Mouse (Mus musculus): Measurements from ENCODE around the gene Kmt2e.

Gene Kmt2e

DNA sequence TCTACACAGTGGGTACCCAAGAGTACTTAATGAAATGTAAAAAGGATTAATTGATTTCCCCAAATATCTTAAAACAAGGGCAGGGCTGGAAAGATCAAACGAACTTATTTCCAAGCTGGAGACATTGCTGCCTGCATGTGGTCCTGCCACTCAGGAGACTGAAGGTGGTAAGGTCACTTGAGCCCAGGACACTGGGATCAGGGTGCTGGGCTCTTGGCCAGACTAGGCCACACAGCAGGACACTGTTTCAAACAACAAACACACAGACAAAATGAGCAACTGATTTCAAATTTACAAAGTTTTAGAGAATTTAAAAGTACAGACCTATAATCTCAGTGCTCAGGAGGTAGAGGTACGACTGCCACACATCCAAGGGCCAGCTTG, 23.5 kb upstream of the Kmt2e start:
- DNase-seq (ENCODE audit: low spot score) = no peak

DNA sequence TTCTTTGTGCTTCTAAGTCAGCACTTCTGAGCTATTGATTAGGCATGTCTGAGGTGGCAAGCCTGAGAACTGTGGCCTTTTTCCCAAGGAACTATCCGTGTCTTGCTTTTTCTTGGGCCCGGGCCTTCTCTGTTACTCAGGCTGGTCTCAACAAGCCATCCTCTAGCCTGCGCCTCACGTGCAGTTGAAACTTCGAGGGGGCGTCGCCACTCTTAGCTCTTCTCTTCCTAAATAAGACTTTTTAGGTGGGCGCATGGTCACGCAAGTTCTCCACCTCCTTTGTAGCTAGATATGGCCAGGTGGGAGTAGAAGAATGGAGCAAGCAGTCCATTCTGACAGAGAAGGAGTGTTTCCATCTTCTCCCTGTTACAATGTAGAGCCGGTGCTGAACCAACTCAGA, 22.6 kb upstream of the Kmt2e start:
- DNase-seq (ENCODE audit: low spot score) = no peak

DNA sequence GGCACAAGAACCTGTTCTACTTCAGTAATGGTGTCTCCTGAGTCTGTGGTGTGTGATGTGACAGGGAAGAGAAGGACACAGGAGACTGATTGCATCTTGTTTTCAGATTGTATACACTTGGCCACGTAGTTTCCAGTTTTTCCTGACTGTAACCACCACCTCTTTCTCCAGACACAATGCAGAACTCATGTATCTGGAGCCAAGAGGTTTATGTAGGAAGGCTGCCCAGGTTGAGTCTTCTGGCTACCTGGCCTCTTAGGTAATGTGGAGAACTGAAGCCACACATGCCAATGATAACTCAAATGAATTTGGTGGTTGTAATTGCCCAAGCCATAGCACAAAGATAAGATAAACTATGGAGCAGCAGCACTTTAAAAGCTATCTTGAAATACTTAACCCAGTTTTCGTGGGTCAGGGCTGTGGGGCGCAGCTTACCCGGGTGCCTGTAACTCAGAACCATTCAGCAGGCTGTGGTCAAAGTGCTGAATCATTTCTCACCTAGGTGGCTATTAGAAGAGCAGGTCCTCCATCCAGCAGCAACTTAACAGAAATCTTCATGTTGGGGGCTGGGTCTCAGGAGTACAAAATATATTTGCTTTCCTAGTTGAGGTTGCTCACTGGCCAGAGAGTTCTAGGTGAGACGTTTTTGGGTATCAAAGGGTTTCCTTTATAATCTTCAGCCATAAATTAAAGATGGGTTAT, 21.8 kb upstream of the Kmt2e start:
- DNase-seq (ENCODE audit: low spot score) = no peak

DNA sequence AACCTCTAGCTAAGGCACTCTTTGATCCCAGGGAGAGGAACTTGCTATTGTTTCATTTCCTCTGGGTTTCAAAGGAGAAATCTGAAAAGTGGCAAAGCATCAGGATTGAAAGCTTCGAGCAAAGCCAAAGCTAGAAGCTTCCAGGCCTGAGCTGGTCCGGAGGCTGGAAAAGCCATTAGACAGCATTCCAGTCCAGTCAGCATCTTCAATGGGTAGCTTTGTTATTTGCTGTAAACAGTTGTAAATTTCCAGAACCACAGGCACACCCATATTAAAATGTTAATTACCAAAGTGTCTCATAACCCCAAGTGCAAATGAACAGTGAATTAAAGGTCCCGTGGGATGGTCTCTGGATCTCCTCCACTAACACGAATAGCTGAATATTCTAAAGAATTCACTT, 21.2 kb upstream of the Kmt2e start:
- no peak for DNase-seq (ENCODE audit: low spot score)

DNA sequence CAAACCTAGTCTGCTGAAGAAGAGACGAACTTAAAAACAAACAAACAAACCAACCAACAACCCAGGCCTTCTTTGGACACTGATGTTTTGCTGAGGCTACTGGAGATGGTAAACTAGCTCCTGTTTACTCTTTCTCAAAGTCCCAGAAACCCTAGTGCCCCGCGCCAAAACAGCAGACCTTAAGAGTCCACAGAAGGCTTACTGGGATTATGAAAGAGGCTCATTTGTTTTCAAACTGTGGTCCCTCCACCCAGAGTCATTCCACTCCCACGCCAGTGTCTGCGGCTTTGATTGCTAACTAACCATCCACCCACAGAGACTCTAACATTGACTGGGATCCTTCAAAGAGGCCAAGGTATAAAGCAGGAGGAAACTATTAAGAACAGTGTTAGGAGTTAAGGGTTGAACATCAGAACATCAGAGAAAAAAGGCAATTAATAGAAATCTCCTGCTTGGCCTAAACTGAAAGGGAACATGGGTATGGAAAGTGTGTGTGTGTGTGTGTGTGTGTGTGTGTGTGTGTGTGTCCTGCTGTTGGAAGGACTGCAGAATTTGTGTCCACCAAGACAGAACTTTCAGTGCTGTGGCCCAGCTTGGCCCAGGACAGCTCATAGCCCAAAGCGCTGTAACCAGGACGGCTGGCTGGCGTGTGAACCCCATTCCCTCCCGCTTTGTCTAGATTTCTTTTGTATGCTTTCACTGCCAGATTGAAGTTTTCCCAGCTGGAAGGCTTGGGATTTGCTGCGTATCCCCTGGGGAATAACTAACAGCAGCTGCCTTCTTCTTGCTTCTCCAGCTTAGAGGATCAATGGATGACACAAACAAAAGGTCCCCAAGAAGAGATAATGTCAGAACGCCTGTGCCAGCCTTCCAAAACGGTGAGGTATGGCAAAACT, 20.4 kb upstream of the Kmt2e start:
- no peak for DNase-seq (ENCODE audit: low spot score)

DNA sequence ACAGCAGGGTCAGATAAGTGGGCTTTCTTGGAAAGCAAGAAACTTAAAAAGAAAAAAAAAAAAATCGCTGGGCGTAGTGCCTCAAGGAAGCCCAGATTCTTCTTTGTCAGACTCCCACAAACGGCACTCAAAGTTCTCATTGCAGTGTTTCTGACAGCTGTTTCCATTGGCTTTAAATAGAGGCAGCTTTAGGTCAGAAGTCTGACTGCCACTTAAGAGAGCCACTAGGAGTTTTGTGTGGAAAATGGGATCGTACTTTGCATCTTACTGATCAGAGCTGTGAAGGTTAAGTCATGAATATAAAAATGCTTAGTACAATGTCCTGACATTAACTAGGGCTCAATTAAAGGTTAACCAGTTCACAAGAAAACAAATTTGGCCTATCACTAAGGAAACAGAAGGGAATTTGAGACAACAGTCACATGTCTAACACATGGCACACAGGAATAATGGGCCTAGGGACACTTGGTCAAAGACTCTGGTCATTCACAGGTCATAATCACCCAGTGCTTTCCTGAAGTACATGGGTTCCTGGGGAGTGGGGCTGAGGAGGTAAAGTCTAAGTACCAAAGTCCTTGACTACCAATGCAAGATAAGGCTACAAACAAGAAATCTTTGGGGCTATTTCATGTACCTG, 19.6 kb upstream of the Kmt2e start:
- no peak for DNase-seq (ENCODE audit: low spot score)

DNA sequence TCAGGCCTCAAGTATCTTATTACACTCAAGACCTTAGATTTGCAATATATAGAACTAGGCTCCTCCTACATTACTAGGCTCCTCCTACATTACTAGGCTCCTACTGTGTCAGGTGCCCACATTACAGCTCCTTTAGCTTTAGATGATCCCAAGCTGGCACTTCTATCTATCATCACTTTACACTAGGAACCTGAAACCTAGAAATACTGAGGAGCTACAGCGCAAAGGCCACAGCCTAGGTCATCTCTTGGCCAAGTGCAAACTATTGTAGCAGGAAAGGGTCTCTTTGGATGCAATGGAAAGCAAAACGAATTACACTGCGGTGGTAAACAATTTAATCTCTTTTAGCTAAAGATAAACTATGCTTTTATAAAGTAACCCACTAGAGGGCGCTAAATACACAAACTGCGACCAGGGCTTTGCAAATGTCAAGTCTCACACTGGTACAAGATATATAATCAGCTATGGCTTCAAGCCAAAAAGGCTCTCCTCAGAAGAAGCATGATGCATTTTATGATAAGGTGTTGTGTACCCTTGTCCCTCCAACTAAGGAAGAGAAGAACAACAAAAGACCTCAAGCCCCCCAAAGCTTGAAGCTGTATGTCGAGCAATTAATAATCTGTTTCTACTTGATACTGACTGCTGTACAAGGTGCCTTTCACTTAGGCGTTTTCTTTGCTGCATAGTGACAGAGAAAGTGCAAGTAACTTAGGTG, 18.5 kb upstream of the Kmt2e start:
- peak; percentile 67 for DNase-seq (ENCODE audit: low spot score)

DNA sequence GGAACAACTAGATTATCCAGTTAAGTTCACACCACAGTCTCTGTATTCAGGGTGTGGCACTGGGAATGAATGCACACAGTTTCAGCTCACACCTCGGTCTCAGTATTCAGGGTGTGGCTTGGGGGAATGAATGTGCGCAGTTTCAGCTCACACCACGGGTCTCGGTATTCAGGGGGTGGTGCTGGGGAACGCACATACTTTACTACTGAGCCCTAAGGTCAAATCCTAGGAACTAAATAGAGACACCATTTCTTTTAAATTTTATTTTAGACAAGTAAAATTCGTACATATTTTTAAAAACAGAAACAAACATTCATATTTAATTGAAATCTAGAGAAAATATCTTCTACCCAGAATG, 18.0 kb upstream of the Kmt2e start:
- DNase-seq (ENCODE audit: low spot score) = no peak

DNA sequence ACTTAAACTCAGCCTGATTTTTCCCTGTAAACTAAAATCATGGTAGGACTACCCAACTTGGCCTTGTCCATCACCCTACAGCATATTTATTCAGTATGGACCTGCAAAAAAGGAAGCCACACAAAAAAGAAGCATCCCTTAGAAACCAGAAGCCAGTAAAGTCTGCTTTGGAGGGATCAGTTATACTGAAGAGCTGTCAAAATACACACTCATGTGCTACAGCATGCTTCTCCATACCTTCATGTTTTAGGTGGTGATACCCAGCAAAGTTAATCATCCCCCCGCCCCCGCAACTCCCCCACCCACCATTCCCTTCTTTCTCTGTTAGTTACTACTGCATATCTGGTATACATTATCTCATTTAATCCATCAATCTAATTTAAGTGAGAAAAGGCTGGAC, 16.5 kb upstream of the Kmt2e start:
- no peak for DNase-seq (ENCODE audit: low spot score)

DNA sequence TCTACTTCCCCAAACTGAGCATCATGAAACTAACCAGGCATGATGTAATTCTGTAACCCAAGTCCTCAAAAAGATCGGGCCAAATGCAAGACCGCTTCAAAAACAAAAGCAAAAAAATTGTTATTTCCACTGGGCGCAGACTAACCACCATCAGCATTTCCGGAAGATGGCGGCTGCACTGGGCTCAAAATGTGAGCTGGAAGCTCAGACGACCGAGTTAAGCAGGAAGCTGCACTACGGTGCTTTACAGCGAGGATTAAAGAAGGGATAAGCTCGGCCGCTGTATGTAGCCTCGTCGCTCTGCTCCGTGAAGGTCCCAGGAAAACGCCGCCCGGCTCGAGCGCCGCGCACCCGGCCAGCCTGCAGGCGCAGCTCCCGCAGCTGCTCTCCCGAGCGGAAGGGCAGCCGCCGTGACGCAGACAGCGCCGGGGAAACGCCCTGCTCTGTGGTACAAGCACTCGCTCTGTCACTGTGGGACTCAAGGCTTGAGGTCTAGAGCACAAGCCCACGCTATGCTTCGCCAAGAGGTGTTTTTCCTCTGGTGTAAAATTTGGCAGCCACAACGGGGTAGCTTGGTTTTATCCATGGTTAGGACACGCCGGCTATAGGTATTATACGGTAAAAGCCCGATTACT, 16.0 kb upstream of the Kmt2e start:
- DNase-seq (ENCODE audit: low spot score) = peak; percentile 64

DNA sequence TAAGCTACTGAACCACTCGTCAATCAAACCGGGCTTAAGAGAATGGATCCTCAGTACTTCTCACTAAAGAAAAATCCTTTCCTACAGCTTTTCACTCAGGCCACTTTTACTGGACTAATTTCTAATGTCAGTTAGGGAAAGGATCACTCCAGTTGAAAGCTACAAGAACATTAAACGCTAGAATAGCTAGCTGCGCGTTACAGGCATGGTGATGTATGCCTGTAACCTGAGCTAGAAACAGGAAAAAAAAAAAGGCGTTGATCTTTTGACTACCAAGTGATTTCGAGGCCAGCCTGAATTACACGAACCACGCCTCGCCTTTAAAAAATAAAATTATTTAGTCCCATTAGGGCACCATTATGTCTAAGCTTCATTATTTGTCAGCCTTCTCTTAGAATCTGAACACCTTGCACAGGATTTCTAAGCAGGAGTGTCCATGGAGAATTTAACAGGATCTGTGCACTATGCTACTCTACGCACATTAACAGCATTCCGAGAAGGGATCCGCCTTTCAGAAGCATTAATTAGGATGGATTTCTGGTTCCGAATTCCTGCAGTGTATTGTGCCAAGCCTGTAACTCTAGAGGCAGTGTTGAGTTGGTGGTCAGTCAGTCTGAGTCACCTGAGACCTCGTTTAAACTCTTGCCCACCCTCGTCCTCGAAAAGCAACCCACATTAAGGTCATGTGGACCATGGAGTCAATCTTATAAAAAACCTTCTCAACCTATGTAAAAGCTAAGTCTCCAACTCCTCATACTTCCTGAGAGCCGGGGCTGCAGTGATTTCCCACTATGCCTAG, 15.2 kb upstream of the Kmt2e start:
- no peak for DNase-seq (ENCODE audit: low spot score)

DNA sequence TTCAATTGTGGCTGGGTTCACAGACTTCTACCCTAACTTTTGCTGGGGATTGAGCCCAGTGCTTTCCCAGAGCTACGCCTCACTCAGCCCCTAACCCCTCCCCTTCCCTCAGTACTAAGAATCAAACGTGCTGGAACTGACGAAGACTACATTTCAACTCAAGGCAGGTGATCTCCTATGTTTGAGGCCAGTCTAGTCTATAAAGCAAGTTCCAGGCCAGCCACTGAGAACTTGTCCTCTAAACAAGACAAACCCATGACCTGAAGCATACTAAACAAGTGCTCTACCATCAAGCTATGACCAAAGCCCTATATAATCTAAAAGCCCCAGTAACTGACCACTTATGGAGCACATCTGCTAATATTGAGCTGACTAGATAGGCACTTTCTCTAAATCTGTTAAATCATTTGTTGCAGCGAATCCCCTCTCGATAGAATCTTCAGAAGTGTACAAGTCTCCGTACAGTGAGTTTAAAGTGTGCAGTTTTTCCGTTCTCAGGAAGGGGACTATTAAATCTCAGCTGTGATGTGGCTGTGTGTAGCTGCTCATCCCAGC, 14.5 kb upstream of the Kmt2e start:
- no peak for DNase-seq (ENCODE audit: low spot score)

DNA sequence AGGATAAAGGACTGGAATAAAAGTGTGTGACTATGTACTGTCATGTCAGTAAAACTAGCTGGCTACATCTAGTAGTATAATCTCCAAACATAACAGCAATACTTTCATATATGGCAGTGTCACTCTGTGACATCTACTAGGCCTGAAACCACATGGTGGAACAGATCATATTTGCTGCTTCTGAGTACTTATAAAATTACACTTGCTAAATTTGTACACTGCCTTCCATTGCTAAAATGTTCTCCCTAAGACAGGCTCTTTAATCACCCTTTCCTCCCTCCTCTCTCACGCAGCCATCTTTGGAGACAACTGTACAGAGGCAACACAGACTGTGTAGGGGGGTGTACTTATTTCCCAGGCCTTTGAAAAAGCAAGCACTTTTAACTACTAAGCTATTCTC, 13.8 kb upstream of the Kmt2e start:
- DNase-seq (ENCODE audit: low spot score) = no peak

DNA sequence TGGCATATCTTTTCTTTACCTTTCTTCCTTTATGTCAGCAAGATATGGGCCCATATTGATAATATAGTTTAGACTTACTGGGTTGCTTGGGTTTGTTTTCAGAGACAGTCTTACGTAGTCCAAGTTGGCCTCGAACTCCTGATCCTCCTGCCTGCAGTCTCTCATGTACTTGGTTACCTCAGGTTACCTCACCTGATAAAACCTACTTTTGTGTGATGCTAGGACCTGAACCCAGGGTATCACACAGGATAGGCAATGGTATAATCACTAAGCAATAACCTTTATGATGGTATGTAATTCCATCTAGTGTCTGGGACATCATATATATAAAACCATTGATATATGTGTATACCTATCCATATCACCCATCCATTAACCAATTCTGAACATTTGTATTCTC, 12.8 kb upstream of the Kmt2e start:
- DNase-seq (ENCODE audit: low spot score) = no peak

DNA sequence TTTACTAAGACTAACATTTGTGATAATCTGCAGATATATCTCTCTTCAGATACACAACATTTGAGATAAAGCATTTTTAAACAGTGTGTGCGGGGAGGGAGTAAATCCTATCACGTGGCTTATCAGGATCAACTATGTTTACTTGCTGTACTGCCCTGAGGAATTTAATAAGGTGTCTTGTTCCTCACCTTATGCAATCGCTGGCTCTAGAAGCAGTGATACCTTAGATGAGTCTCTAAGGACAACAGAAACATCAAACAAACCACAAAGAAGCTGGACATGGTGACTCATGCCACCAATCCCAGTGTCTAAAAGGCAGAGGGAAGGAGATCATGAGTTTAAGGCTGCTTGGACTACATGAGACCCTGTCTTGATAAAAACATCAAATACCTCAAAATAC, 11.2 kb upstream of the Kmt2e start:
- no peak for DNase-seq (ENCODE audit: low spot score)

DNA sequence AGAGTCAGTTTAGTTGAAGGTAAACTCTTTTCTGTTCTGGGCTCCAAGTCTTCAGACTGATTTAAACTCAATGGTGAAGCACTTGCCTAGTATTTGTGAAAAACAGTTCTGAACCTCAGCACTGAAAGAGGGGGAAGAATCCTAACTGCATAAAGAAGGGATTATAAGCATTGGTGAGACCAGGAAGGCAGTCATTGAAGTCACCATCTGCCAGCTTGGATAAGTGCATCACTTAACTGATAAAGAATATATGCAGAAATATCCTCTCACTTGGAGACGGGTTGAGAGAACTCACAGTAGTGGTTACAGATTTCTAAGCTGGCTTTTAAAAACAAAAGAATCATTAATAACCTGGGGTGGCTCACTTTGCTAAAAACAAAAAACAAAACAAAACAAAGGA, 6.7 kb upstream of the Kmt2e start:
- no peak for DNase-seq (ENCODE audit: low spot score)

DNA sequence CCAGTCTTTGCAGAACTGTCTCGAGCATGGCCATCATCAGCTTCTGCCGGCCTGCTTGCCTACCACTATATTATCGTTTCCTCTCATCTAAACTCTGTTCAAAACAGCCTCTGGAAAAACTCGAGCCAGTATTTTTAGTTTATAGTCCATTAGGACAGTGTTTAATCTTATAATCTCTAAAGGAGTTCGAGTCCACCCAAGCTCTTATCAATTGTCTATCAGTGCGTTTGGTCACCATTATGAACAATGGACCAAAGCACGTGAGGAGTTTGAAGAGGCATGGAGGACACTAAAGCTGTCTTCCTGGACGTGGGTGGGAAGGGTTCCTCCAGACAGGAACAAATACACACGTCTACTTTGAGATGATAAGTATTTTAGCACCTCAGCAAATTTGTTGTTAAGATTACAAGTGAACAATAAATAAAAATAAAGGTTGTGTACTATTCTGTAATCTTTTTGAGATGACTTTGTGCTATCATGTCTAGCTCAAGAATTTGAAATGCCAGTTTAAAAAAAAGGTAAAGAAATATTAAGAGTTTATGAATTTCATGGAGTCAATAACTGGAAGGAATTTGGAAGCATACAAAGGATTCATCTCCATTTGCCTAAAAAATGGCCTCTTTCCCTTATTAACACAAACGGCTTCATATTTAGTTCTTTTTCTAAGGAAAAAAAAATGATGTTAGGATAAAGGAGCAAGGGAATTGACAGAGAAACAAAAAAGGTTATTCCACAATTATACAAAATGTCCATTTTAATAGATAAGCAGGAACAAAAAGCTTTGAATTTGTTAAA, 3.0 kb upstream of the Kmt2e start:
- no peak for DNase-seq (ENCODE audit: low spot score)

DNA sequence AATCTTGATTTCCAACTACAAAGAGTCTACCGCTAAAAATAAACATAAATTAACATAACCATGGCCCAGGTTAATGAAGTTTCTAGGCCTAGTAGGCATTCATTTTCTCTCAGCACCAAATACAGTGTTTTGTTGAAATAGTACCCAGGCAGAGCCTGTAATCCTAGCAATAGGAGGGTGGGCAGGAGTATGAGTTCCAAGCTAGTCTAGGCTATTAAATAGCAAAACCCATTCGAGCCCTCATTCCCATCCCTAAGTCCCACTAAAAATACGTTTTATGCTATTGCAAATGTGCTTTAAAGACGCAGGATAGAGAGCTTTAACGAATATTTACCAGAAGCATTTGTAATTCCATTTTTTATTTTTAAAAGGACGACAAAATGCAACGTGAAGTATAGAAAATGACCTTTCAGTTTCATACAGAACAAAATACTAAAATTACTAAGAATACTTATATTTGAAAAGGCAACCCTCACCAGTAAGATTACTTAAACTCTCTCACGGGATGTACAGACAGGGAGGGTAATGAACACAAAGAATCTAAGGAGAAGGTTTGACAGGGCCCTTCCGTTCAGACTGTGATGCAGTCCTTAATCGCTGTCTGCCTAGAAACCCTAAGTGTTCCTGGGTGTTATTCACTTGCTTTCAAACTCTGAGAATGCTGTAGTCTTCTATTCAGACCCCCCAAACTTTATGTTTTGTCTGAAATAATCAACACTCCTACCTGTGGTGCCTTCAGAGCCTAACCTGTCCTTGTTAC, 2.1 kb upstream of the Kmt2e start:
- DNase-seq (ENCODE audit: low spot score) = no peak

All from MN1 (cell line).